Mouse (Mus musculus) heart, postnatal 0 days (tissue): ENCODE measurements at regions not wholly inside any gene's neighbourhood (a gene's known extent, or its start where the extent isn't known, plus 50 kb on each side); places are given as distances from the start of the nearest gene placed in this dataset.

Experiments
- ATAC-seq: fragments of 200-750 bp; cut with Nextera tagmentation; 2 replicates; pipeline ENCODE4 v1.8.0; 2017; ENCODE audit warnings: low read depth, moderate number of reproducible peaks, moderate library complexity; ENCODE audit not compliant: insufficient read depth
- DNase-seq: peaks from one replicate; pipeline ENCODE4 v3.0.0-alpha.2; 2016; ENCODE audit warnings: low spot score
- H3K27ac ChIP-seq: fragments of 300-500 bp; sonication (generic); 2 replicates; pipeline ENCODE4 v1.5.1; 2014; ENCODE audit warnings: low read depth, mild to moderate bottlenecking
- H3K27me3 ChIP-seq: fragments of 300-500 bp; sonication (generic); 2 replicates; pipeline ENCODE4 v1.6.1; 2014; ENCODE audit warnings: low read length, mixed read lengths; ENCODE audit not compliant: control insufficient read depth, insufficient read depth
- H3K36me3 ChIP-seq: fragments of 300-500 bp; sonication (generic); replicated peaks from 2 replicates; pipeline ENCODE4 v1.6.1; 2014; ENCODE audit warnings: low read length, mixed read lengths; ENCODE audit not compliant: control insufficient read depth, insufficient read depth
- H3K4me1 ChIP-seq: fragments of 300-500 bp; sonication (generic); 2 replicates; pipeline ENCODE4 v1.6.1; 2014; ENCODE audit warnings: antibody characterized with exemption; ENCODE audit not compliant: control insufficient read depth, insufficient read depth
- H3K4me2 ChIP-seq: fragments of 300-500 bp; sonication (generic); 2 replicates; pipeline ENCODE4 v1.6.1; 2014; ENCODE audit warnings: low read depth, mild to moderate bottlenecking, low read length, moderate library complexity
- H3K4me3 ChIP-seq: fragments of 300-500 bp; sonication (generic); 2 replicates; pipeline ENCODE4 v1.5.1; 2014; ENCODE audit warnings: low read depth, low read length
- H3K9ac ChIP-seq: fragments of 300-500 bp; sonication (generic); replicated peaks from 2 replicates; pipeline ENCODE4 v1.6.1; 2014; ENCODE audit warnings: low read depth, low read length, mixed read lengths
- H3K9me3 ChIP-seq: fragments of 300-500 bp; sonication (generic); replicated peaks from 2 replicates; pipeline ENCODE4 v1.6.1; 2016; ENCODE audit warnings: low read length; ENCODE audit not compliant: control insufficient read depth
- CTCF ChIP-seq: IDR thresholded peaks from 2 replicates; pipeline ENCODE4 v1.5.1; 2016; ENCODE audit warnings: antibody characterized with exemption, control low read depth, low read depth
- EP300 ChIP-seq: IDR thresholded peaks from 2 replicates; pipeline ENCODE4 v1.6.1; 2016; ENCODE audit warnings: antibody characterized with exemption, low read depth
- WGBS: fragments of 180-500 bp; shearing (Covaris S2); extraction: QIAGEN DNeasy Blood & Tissue Kit; methylation state at CpG from one replicate; pipeline ENCODE4 v1.1.7; 2014; 5-methylcytosine and 5-hydroxymethylcytosine counted together

DNA sequence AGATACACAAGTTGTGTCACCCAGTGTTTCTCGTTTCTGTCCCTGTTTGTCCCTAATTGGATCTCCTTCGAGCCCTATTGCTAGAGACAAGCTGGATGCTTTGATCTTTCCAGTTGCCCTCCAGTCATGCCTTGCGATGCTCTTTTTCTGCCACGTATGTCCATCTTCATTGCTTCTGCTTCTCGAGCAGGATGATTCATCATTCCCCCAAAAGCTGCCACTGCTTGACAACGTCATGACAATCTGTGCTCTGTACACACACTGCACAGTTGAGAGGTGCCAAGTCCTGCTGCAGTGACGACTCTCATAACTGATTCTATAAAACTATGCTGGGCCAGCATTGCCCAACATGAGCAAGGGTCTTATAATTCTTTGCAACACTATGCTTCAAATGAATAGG is 226.2 kb upstream of the Syt1 start:
- Histone ChIP-seq H3K27me3 (no peaks in the 10 kb centered on the region), H3K27ac (no peak overlapping the region), H3K9me3 (no peaks in the 10 kb centered on the region), H3K36me3 (no peaks in the 10 kb centered on the region), H3K9ac (no peak overlapping the region), H3K4me2 (no peak overlapping the region), H3K4me3 (no peak overlapping the region), H3K4me1 (no peaks in the 10 kb centered on the region)
- ATAC-seq (no peak), DNase-seq (no peak)
- WGBS = 71% methylated on average over 7 of the region's 7 CpGs
- TF ChIP-seq CTCF (no peak), EP300 (no peak)

DNA sequence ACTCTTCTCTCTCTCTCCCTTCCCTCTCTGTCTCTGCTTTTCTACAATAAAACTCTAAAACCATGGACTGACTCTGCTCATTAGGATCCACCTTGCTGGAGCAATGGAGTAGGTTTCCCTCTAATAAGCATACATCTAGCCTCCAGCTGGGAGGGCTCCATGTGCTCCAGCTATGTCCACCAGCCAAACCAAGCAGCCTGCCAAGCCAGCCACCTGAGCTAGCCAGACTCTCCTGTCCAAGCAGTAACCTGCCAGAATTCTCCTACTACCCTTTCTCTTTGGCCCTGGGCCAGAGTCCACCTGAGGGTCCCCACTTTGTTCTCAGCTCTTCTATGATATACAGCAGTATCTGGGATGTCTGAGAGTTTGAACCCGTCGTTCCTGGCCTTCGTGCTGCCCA is 216.2 kb upstream of the Syt1 start:
- Histone ChIP-seq H3K9me3 (no peaks in the 10 kb centered on the region; the same call in 1 of the 2 replicates), H3K27ac (no peak overlapping the region), H3K4me2 (no peak overlapping the region), H3K36me3 (no peaks in the 10 kb centered on the region), H3K4me1 (no peaks in the 10 kb centered on the region), H3K27me3 (no peaks in the 10 kb centered on the region), H3K4me3 (no peak overlapping the region), H3K9ac (no peak overlapping the region)
- TF ChIP-seq CTCF (no peak), EP300 (no peak)
- DNase-seq (no peak), ATAC-seq (no peak)
- 76% methylated on average over 3 of the region's 3 CpGs for WGBS

DNA sequence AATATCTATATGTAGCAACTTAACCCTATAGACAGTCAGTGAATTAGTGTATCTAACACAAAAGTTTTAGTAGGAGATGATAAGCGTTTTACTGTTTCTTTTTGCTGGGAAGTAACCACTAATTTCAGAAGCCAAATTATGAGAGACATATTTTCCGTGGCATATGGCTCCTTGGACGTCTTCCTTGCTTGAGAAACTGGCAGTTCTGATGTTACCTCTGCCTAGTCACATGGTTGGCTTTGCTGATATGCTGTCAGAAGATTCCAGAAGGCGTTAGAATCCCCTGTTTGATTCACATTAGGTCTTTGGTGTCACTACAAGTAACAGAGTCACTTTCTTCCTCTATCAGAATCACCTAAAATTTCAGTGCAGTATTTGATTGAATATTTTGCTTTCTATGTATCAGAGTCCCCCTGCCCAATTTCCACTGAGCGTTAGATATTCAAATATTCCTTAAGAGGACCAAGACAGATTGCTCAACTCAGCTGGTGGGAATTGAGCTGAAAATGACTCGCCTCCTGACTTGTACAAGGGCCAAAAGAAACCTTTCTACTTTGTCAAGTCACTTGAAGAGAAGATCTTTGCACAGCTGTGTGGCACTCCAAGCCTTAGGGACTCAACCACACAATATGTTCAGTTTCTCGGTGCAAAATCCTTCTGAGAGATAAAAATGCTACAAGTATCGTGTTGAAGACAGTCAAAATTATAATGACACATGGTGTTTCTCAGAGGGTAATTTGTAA is 178.2 kb upstream of the Syt1 start:
- ATAC-seq (no peak), DNase-seq (no peak)
- TF ChIP-seq EP300 (no peak), CTCF (no peak)
- 57% methylated on average over 8 of the region's 8 CpGs for WGBS
- Histone ChIP-seq H3K27me3 (no peaks in the 10 kb centered on the region), H3K27ac (no peak overlapping the region), H3K4me2 (no peak overlapping the region), H3K4me3 (no peak overlapping the region), H3K36me3 (no peaks in the 10 kb centered on the region), H3K9me3 (no peaks in the 10 kb centered on the region), H3K4me1 (no peaks in the 10 kb centered on the region), H3K9ac (no peak overlapping the region)

DNA sequence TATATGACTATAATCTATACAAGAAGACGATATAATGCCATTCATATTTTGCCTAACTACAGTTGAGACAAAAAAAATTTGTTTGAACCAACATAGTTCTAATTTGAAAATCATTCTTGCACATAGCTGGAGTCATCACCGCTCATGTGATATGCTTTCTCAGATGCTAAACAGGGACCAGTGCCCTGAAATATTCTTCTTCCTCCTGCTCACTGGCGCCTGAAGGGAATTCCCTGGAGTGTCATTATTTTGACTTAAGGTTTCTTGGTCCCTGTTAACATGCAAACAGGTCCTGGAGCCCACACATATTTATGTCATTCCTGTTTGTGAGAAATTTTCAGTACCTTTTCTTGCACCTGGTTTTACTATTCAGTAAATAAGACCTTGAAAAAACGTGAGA is 177.5 kb upstream of the Syt1 start:
- DNase-seq (no peak), ATAC-seq (no peak)
- no peaks in the 10 kb centered on the region for H3K4me1 ChIP-seq
- H3K27ac ChIP-seq = no peak overlapping the region
- 70% methylated on average over 4 of the region's 4 CpGs for WGBS
- no peak overlapping the region for H3K4me2 ChIP-seq
- H3K9ac ChIP-seq = no peak overlapping the region
- H3K36me3 ChIP-seq = no peaks in the 10 kb centered on the region
- H3K4me3 ChIP-seq = no peak overlapping the region
- TF ChIP-seq EP300 = no peak
- no peak for TF ChIP-seq CTCF
- no peaks in the 10 kb centered on the region for H3K9me3 ChIP-seq
- no peaks in the 10 kb centered on the region for H3K27me3 ChIP-seq

DNA sequence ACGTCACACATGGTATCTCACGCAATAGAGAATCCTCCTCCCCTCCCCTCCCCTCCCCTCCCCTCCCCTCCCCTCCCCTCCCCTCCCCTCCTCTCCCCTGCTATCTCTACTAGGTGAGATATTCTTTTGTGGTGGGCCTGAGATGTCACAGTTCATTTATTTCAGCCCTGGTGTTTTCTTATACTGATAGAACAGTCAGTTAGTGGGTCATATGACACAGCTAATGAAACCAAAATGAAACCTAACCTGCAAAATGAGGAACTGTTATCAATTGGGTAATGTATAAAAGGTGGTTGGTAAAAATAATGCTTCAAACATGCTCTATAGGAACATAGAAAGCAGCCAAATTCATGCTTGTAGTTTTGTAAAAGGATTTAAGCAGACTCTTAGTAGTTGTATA is 174.5 kb upstream of the Syt1 start:
- 31% methylated on average over 2 of the region's 2 CpGs for WGBS
- ATAC-seq (no peak), DNase-seq (no peak)
- Histone ChIP-seq H3K4me1 (no peaks in the 10 kb centered on the region), H3K36me3 (no peaks in the 10 kb centered on the region), H3K27ac (no peak overlapping the region), H3K9me3 (no peaks in the 10 kb centered on the region), H3K27me3 (no peaks in the 10 kb centered on the region), H3K4me3 (no peak overlapping the region), H3K4me2 (no peak overlapping the region), H3K9ac (no peak overlapping the region)
- no peak for TF ChIP-seq CTCF
- no peak for TF ChIP-seq EP300

DNA sequence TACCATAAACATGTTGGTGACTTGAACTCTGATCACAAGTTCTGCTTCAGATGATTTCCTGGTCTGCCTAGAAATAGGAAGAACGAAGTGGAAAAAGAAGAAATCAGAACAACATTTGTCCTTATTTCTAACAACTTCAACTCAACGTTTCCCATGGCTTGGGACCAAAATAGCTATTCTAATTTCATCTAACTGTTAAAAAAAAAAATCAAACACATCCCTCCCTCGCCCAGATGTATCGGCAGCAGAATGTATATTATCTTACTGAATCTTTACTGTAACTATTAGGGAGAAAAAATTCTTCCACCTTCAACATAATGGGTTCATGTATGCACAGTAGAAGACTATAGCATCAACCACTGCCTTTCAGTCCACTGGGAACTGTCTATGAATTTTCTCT is 169.7 kb upstream of the Syt1 start:
- Histone ChIP-seq H3K4me2 (no peak overlapping the region), H3K27me3 (no peaks in the 10 kb centered on the region), H3K27ac (no peak overlapping the region), H3K4me3 (no peak overlapping the region), H3K36me3 (no peaks in the 10 kb centered on the region), H3K4me1 (no peaks in the 10 kb centered on the region), H3K9me3 (no peaks in the 10 kb centered on the region), H3K9ac (no peak overlapping the region)
- 69% methylated on average over 4 of the region's 4 CpGs for WGBS
- ATAC-seq = no peak
- TF ChIP-seq EP300 (no peak), CTCF (no peak)
- no peak for DNase-seq
